Mouse (Mus musculus) heart, adult 10 weeks (tissue): ENCODE measurements around the gene Rgl3. TPM values are rescaled to one million over a fixed set of nuclear protein-coding genes. Genes with fewer than 3 reads are reported as not detected.

ENCODE experiments used
- polyA plus RNA-seq: library from polyadenylated mRNA; stranded (reverse); fragments of 350-450 nt; fragmentation: Illumina TruSeq; extraction: RNeasy Lipid Tissue Mini Kit (QIAGEN cat#74804); gene quantifications from one replicate; pipeline ENCODE4 v1.2.3, GENCODE M21; 2014; ENCODE audit warnings: low read depth, low replicate concordance

Gene Rgl3
- polyA plus RNA-seq = 9.7 TPM

DNA sequence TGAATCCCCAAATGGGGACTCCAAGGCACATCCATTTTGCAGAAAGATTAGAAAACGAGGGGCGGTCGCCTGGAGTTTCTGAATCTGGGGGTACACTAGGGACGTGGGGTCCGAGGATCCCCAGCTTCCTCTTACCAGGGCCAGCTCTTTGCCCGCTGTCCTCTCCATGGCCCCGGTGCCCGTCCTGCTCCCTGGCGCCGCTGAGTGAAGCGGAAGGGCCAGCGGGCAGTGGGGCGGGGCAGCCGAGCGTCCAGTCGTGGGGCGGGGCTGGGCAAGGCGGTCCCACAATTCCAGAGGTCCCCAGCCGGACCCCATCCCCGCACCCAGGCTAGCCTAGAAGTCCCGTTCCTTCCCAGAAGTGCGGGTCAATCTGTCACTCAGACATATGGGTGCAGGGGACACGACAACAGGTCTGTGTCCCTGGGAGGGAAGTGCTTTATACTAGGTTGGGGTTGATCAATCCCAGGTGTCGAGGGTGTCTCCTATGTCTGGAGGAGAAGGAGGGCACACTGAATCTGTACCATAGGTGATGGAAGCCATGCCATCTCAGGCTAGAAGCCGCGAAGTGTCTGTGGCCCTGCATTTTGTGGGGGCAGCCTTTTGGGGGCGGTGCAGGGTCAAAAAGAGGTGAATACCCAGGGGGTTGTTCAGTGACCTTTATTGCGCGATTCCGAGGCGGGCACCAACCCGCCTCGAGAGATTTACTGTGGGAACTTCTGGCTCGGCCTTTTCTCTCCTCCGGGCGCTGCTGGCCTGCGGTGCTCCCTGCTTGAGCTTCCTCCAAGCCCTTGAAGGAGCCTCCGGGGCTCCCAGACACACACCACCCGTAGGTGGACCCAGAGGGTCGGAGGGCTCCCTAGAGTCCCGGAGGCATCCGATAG lies at the start of gene Rgl3:
Rgl3 (minus strand) TSS at position 217 of the 881 bp plus-strand sequence.

DNA sequence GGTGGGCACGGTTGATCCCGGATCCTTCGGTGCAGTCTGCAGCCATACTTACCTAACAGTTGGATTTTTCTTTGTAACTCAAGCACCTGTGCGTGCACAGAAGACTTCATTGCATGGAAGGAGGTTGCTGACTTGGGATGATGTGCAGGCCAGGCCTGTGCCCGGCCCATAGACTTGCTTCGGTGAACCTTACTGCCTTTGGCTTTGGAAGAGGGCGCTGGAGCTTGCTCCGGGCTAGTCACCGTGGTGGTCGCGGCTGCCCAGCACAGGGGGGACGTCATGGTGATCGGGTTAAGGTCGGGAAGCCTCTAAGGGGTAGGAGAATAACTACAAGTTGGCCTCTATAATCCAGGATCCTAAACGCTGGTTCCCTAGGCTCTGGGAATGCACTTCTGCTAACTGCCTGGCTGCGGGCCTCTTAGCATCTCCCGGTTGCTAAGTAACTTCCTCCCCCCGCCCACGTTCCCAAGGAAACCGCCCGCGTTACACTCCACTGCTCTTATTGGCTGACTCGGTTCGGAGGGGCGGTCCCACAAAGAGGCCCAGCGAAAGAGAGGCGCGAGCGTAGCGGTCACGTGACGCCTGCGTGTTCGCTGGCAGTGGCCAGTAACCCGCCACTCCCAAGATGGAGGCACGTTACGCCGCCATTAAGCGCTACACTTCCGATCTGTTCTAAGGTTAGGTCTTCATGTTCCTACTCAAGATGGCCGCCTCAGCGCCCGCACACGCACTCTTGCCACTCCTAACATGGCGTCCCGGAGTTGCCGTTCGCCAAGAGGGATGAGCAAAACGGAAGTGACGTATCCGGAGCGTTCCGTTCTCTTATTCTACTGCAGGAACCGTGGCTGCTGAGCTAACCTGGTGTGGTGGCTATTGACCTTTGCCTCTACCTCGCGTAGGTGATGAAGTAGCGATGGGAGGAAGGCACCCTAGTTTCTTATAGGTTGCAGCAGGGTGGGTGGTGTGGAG lies 13.2 kb upstream of the Rgl3 start, which contains the start of the genes Ccdc151 and Prkcsh:
Ccdc151 (minus strand) TSS at position 441 of the 969 bp plus-strand sequence.
Prkcsh (plus strand) TSS at position 613 of the 969 bp plus-strand sequence.

DNA sequence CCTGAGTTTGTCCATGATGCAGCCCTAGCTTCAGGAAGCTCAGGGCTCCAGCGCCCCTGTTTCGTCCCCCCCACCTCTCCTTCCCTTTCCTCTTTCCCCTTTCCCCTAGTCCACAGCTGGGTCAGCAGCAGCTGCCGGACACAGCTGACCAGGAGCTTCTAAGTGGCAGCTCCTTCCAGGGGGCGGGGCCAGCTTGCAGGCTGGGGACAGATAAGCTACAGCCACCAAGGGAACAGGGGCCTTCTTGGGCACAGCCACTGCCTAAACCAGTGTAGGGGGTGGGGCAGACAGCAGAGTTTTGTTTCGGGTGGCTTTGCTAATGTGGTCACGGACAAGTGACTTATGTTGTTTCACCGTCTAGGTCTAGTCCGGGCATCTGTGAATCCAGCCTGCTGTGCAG lies 25.8 kb downstream of the Rgl3 start, which contains the start of gene Epor:
Epor (minus strand) TSS at position 90 of the 400 bp plus-strand sequence.

DNA sequence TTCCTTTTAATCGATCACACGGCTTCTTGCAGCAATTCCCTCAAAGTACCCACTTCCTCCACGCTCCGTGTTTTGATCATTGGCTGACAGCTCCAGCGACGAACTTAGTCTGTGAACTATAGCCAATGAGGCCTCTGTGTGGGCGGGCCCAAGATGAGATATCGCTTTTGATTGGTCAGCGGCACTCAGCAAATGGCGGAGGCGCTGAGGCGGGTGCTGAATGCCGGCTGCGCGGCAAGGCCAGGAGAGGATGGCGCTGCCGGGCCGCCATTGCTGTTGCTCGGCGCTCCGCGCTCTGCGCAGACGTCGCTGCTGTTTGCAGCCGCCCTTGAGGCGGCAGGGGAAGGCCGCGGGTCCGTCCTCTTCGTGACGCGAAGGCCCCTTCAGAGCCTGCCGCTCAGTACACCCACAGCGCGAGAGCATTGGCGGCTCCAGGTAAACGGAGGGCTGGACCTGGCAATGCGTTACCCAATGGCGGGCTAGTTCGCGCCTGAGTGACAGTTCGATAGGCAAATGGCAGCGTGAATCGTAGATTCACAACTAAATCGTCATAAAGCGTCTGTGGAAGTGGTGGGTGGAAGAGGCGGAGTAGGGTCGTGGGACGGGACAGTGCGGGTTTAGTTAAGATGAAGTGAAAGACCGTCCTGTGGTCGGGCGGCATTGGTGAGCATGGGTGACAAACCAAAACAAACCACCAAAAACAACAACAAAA lies 33.5 kb downstream of the Rgl3 start, which contains the start of gene Swsap1:
Swsap1 (plus strand) TSS at position 186 of the 712 bp plus-strand sequence.

DNA sequence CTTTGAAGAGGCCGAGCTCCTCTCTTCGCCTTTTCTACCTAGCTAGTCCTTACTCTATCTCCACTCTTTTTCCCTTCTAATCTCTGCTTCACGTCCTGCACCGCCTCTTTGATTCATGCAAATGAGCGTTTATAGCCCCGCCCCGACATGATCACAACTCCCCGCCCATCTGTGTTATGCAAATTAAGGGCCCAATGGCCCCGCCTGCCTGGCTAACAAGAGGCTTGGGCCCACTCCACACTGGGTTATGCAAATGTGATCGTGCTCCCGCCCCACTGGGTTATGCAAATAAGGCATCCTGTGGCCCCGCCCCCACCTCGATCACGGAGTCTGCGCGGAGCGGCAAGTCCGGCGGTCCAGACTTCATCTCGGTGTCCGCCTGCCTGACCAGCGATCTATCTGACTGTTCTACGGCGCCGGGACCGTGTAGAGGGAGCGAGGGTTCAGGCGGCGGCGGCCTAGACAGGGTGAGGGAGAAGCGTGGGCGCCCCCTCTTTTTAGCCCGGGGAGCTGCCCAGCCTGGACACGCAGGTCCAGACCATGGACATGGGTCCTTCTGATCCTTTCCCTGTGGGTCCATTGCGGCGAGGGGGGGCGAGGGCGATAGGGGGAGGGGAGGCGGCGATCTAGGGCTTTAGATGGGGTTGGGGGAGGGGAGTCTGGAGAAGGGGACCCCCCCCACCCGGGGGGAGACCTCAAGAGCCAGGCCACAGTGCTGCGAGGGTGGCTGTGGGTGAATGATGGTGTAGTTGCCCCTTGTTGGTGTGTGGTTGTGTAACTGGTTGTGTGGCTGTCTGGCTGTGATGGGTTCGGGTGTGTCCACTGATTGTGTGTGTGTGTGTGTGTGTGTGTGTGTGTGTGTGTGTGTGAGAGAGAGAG lies 52.3 kb downstream of the Rgl3 start, which contains the start of gene Plppr2:
Plppr2 (plus strand) TSS at position 342 of the 879 bp plus-strand sequence.

DNA sequence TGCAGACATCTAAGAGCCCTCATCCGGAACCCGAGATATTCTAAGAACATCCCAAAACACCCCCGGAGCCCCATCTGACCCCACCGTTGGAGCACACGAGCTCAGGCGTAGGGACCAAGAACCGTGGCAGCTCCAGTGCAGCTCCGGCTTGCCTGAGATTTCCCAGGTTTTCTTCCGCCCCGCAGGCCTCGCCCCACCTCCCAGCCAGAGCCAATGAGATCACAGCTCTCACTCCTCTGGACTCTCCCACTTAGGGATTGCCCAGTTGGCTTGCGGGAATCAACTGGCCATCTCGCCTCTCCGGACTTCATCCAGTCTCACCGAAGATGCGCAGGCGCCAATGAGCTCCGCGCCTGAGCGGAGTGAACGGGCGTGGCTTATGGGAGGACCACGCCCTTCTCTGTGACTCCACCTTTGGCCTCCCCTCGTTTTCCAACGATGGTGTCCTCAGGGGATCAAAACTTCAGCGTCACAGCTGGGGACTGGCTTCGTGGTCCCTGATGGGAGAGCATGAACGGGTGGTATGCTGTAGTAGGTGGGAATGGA lies 62.0 kb downstream of the Rgl3 start, which contains the start of the genes Ccdc159 and Tmem205:
Ccdc159 (plus strand) TSS at position 264 of the 546 bp plus-strand sequence.
Tmem205 (minus strand) TSS at position 349 of the 546 bp plus-strand sequence.

Other genes with a start within 250 kb of the Rgl3 start
- 8.4 TPM for gene Spc24, start 229.1 kb downstream of the Rgl3 start, polyA plus RNA-seq
- 59.6 TPM for gene Kank2, start 190.7 kb downstream of the Rgl3 start, polyA plus RNA-seq
- not detected for gene Angptl8, start 153.9 kb downstream of the Rgl3 start, polyA plus RNA-seq
- gene Dock6, start 136.8 kb downstream of the Rgl3 start, polyA plus RNA-seq = 53.0 TPM
- 12.5 TPM for gene Rab3d, start 71.3 kb downstream of the Rgl3 start, polyA plus RNA-seq
- 8.1 TPM for gene Ccdc159, start 62.0 kb downstream of the Rgl3 start, polyA plus RNA-seq
- 107 TPM for gene Tmem205, start 61.9 kb downstream of the Rgl3 start, polyA plus RNA-seq
- 4.9 TPM for gene Plppr2, start 52.4 kb downstream of the Rgl3 start, polyA plus RNA-seq
- gene Swsap1, start 33.7 kb downstream of the Rgl3 start, polyA plus RNA-seq = 9.2 TPM
- 0.50 TPM for gene Epor, start 25.9 kb downstream of the Rgl3 start, polyA plus RNA-seq
- gene Ccdc151, start 13.2 kb upstream of the Rgl3 start, polyA plus RNA-seq = not detected
- gene Prkcsh, start 13.4 kb upstream of the Rgl3 start, polyA plus RNA-seq = 53.0 TPM
- gene Elavl3, start 62.6 kb upstream of the Rgl3 start, polyA plus RNA-seq = 0.10 TPM
- gene Gm49318, start 81.8 kb upstream of the Rgl3 start, polyA plus RNA-seq = not detected
- 5.1 TPM for gene Zfp653, start 81.9 kb upstream of the Rgl3 start, polyA plus RNA-seq
- gene Ecsit, start 96.0 kb upstream of the Rgl3 start, polyA plus RNA-seq = 114 TPM
- gene Cnn1, start 109.8 kb upstream of the Rgl3 start, polyA plus RNA-seq = 14.5 TPM
- gene Elof1, start 127.7 kb upstream of the Rgl3 start, polyA plus RNA-seq = 52.4 TPM
- gene Acp5, start 146.3 kb upstream of the Rgl3 start, polyA plus RNA-seq = 4.2 TPM
- gene Pigyl, start 167.4 kb upstream of the Rgl3 start, polyA plus RNA-seq = 42.0 TPM
- not detected for gene Zfp872, start 198.6 kb upstream of the Rgl3 start, polyA plus RNA-seq
- 24.3 TPM for gene Zfp809, start 236.3 kb upstream of the Rgl3 start, polyA plus RNA-seq